Mouse (Mus musculus) embryonic fibroblast, embryonic 13.5 days (primary cell): Measurements from ENCODE around the gene Kcnip1.

Source experiments
- CTCF ChIP-seq: IDR thresholded peaks from 2 replicates; pipeline ENCODE4 v1.5.1; 2011; ENCODE audit warnings: mild to moderate bottlenecking, control low read depth, low read length, moderate library complexity, borderline replicate concordance; ENCODE audit not compliant: insufficient read depth
- POLR2A ChIP-seq: IDR thresholded peaks from 2 replicates; pipeline ENCODE4 v1.6.1; 2011; ENCODE audit warnings: low read depth, mild to moderate bottlenecking, control low read depth, low read length, moderate library complexity

GRCm38 (mm10) chr11:33654485-33654884 is 338.5 kb downstream of the Kcnip1 start:
- TF ChIP-seq POLR2A: no peak
- no peak for TF ChIP-seq CTCF
